Mouse (Mus musculus) heart, adult 2 months (tissue): ENCODE data around the gene Galnt9. TPM values are rescaled to one million over a fixed set of nuclear protein-coding genes. Genes with fewer than 3 reads are reported as not detected.

Source experiments
- DNase-seq, 2 experiments: peaks; one replicate each; pipeline ENCODE4 v3.0.0; 2021
- H3K27ac ChIP-seq: fragments of 200-600 bp; 2 replicates; pipeline ENCODE4 v1.8.1; 2022
- H3K27me3 ChIP-seq: fragments of 200-500 bp; 2 replicates; pipeline ENCODE4 v1.6.1; 2012; ENCODE audit warnings: mild to moderate bottlenecking, low read length, inconsistent platforms, mixed read lengths; ENCODE audit not compliant: control insufficient read depth, insufficient read depth
- H3K36me3 ChIP-seq: fragments of 200-500 bp; 2 replicates; pipeline ENCODE4 v1.6.1; 2012; ENCODE audit warnings: low read length, inconsistent platforms; ENCODE audit not compliant: control insufficient read depth, insufficient read depth
- H3K4me1 ChIP-seq: fragments of 200-500 bp; 2 replicates; pipeline ENCODE4 v1.6.1; 2011; ENCODE audit warnings: low read length; ENCODE audit not compliant: control insufficient read depth, insufficient read depth
- H3K4me3 ChIP-seq: fragments of 200-600 bp; 2 replicates; pipeline ENCODE4 v1.8.1; 2022
- H3K79me2 ChIP-seq: fragments of 200-500 bp; replicated peaks from 2 replicates; pipeline ENCODE4 v1.6.1; 2012; ENCODE audit warnings: mild to moderate bottlenecking, inconsistent platforms, low read length, moderate library complexity, mixed read lengths; ENCODE audit not compliant: control insufficient read depth, insufficient read depth
- H3K9ac ChIP-seq: fragments of 200-500 bp; 2 replicates; pipeline ENCODE4 v1.6.1; 2012; ENCODE audit warnings: low read depth, mild to moderate bottlenecking, control low read depth, inconsistent platforms, low read length, mixed read lengths
- CTCF ChIP-seq: fragments of 200-600 bp; IDR thresholded peaks from 2 replicates; pipeline ENCODE4 v1.8.1; 2022; ENCODE audit warnings: antibody characterized with exemption, mild to moderate bottlenecking, moderate library complexity
- EP300 ChIP-seq: fragments of 200-500 bp; IDR thresholded peaks from 2 replicates; pipeline ENCODE4 v1.6.1; 2011; ENCODE audit warnings: low read depth, low read length, control low read depth; ENCODE audit not compliant: insufficient read depth
- POLR2A ChIP-seq: fragments of 200-500 bp; IDR thresholded peaks from 2 replicates; pipeline ENCODE4 v1.6.1; 2011; ENCODE audit warnings: mild to moderate bottlenecking, low read depth, low read length, control low read depth; ENCODE audit not compliant: insufficient read depth
- WGBS: fragments of 180-500 bp; shearing (Covaris S2); methylation state at CpG from one replicate; pipeline ENCODE4 v1.1.7; 2018; 5-methylcytosine and 5-hydroxymethylcytosine counted together
- intact Hi-C: fragments of 180-260 bp; cut with DNase I; formaldehyde crosslinking; loops from one replicate; pipeline ENCODE4 v1.15.1; 2025
- polyA plus RNA-seq: library from polyadenylated mRNA; depleted of rRNA; stranded (reverse); fragments of >200 nt; gene quantifications from 2 replicates; pipeline ENCODE4 v1.2.3, GENCODE M21; 2012
- total RNA-seq, 2 experiments: library from RNA; stranded (reverse); gene quantifications; 2 replicates each; pipeline ENCODE4 v1.2.3; 2021

Gene Galnt9
- total and polyA plus RNA-seq, 3 experiments, result 0.20 TPM; not detected in 2

DNA sequence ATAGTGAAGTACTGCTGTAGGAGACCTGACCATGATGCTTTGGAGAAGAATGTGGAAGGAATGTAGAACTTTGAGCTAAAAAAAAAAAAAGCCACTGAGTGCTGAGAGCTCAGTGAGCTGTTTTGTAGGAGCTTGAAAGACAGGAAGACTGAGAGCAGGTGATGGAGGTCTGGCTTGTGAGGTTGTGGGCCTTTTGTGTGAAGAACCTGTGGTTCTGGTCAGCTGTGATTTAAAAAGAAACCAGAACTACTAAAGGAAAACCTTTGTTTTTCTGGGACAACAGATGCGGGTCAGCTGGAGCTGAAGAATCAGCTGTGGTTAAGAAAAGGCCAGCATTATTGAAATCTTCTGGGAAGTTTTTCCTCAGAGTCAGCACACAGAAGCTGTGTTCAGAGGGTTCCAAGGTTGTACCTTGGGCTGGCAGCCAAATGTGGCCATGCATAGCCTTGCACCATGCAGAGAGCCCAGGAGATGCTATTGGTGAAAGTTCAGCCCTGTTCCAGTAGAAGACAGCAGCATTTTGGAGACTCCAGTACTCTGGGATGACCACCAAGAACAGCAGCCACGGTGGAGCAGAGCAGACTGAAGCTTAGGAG, 85.5 kb downstream of the Galnt9 start:
- Histone ChIP-seq H3K9ac (no peak overlapping the region), H3K36me3 (no peaks in the 10 kb centered on the region), H3K4me1 (no peaks in the 10 kb centered on the region), H3K79me2 (no peaks in the 10 kb centered on the region), H3K27me3 (0 out of 2 replicates have a peak, but pooled peaks cover 3% of the 10 kb centered on the region), H3K4me3 (no peak overlapping the region), H3K27ac (no peak overlapping the region)
- no peak for DNase-seq
- intact Hi-C loops, result loop anchor here (10.0 kb wide), 1 partner anchor 295 kb away; no protein-coding TSS in a partner anchor
- TF ChIP-seq POLR2A (no peak), CTCF (no peak), EP300 (no peak)
- 70% methylated on average over 2 of the region's 2 CpGs for WGBS

DNA sequence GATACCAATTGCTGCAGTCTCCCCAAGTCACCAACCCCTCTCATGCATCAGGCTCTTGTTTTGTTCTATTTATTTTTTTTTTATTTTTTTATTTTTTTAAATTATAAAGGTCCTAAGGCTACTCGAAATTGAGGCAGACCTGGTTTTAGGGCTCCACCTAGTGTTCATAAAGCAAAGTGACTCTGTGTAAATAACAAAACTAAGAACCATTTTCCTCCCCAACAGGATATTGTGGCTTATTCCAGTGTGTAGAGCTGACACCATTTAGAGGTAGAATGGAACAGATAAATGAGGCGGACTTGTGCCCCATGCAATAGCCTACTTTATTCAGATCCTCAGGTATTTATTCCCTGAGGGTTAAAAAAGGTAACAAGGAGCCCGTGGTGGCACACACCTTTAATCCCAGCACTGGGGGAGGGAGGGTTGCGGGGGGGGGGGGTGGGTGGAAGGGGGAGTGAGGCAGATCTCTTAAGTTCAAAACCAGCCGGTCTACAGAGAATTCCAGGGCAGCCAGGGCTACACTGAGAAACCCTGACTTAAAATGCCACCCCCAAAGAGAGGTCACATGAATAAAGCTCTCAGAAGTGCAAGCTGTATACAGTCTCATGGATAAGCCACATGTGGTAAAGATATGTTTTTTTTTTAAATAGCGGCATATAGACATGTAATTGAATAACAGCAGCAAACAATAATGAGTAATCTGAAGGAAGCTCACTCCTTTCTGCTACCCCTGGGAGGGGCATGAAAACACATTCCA, 92.0 kb downstream of the Galnt9 start:
- Histone ChIP-seq H3K36me3 (no peaks in the 10 kb centered on the region), H3K27me3 (no peaks in the 10 kb centered on the region), H3K4me3 (no peak overlapping the region), H3K27ac (no peak overlapping the region), H3K79me2 (no peaks in the 10 kb centered on the region), H3K4me1 (no peaks in the 10 kb centered on the region), H3K9ac (no peak overlapping the region)
- intact Hi-C loops, result loop anchor here (1.0 to 10.0 kb wide), 5 partner anchors 142 to 289 kb away; no protein-coding TSS in a partner anchor
- TF ChIP-seq POLR2A, result no peak
- TF ChIP-seq CTCF, result peak; percentile 84
- WGBS, result 35% methylated on average over 6 of the region's 6 CpGs
- no peak for DNase-seq

DNA sequence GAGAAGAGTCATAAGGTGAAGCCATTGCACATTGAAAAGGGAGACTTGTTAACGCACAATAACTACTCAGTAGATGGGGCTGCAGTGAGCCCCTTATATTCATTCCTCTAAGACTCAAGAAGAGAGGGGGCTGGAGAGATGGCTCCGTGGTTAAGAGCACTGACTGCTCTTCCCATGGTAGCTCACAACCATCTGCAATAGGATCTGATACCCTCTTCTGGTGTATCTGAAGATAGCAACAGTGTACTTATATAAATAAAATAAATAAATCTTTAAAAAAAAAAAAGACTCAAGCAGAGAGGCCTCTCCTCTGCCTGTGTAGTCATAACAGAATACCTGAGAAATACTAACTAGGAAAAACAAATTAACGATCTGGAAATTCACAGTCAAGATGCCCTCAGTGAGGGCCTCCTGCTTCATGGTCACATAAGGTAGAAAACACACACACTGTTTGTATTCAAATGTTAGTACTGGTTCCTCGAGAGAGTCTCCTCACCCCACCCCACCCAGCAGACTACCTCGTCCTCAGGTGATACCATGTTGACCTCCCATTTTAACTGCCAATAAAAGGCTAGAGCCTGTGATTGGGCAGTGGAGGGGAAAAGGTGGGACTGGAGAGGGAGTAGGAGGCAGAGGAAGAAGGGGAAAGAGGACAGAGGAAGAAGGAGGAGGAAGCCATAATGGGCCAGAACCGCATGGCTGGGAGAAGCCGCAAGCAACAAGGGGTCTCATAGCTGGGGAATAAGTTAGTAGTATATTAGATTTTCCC, 94.3 kb downstream of the Galnt9 start:
- no peaks in the 10 kb centered on the region for H3K79me2 ChIP-seq
- H3K4me3 ChIP-seq, result no peak overlapping the region
- intact Hi-C loops, result loop anchor here (5.0 to 10.0 kb wide), 3 partner anchors 211 to 286 kb away; no protein-coding TSS in a partner anchor
- 73% methylated on average over 7 of the region's 7 CpGs for WGBS
- H3K27ac ChIP-seq, result no peak overlapping the region
- H3K4me1 ChIP-seq, result no peaks in the 10 kb centered on the region
- no peaks in the 10 kb centered on the region for H3K27me3 ChIP-seq
- DNase-seq, result no peak
- no peak overlapping the region for H3K9ac ChIP-seq
- H3K36me3 ChIP-seq, result no peaks in the 10 kb centered on the region
- TF ChIP-seq EP300, result no peak
- TF ChIP-seq POLR2A, result no peak
- no peak for TF ChIP-seq CTCF

DNA sequence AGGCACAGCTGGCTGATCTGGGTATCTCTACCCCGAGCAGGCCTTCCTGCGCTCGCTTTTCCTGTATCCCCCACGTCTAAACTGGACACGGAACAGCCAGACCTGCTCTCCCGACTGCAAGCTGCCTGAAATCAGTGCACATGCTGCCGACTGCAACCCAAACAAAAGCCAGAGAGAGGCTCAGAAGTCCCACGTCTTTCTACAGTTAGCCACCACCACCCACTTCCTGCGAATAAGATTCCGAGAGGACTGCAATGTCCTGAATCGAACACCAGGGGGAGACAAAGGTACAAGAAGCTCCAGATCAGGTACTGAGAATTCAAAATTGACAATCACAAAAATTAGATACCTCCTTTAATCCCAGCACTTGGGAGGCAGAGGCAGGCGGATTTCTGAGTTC, 95.3 kb downstream of the Galnt9 start:
- WGBS, result 12% methylated on average over 12 of the region's 12 CpGs
- Histone ChIP-seq H3K27me3 (no peaks in the 10 kb centered on the region), H3K36me3 (no peaks in the 10 kb centered on the region), H3K4me3 (no peak overlapping the region), H3K4me1 (no peaks in the 10 kb centered on the region), H3K27ac (no peak overlapping the region), H3K79me2 (no peaks in the 10 kb centered on the region), H3K9ac (0 out of 2 replicates have a peak overlapping the region, but pooled peaks have one; percentile 13)
- intact Hi-C loops, result loop anchor here (5.0 to 10.0 kb wide), 3 partner anchors 212 to 285 kb away; no protein-coding TSS in a partner anchor
- DNase-seq, result peak; percentile 66 to 69
- TF ChIP-seq POLR2A (no peak), CTCF (peak; percentile 90), EP300 (no peak)

DNA sequence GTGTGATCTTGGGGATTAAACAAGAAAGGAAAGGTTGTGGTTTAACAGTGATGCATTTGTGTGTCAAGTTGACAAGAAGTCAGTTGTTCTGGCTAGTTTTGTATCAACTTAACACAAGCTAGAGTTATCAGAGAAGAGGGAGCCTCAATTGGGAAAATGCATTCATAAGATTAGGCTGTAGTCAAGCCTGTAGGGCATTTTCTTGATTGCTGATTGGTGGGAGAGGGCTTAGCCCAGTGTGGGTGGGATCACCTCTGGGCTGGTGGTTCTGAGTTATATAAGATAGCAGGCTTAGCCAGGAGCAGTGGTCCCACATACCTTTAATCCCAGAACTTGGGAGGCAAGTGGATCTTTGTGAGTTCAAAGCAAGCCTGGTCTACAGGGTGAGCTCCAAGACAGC, 102.2 kb downstream of the Galnt9 start:
- Histone ChIP-seq H3K27ac (no peak overlapping the region), H3K4me3 (no peak overlapping the region), H3K27me3 (no peaks in the 10 kb centered on the region), H3K4me1 (no peaks in the 10 kb centered on the region), H3K79me2 (no peaks in the 10 kb centered on the region), H3K36me3 (no peaks in the 10 kb centered on the region), H3K9ac (no peak overlapping the region)
- intact Hi-C loops, result no loop called here
- no peak for DNase-seq
- TF ChIP-seq POLR2A (no peak), CTCF (no peak), EP300 (no peak)
